Mouse (Mus musculus) gastrocnemius, adult 2 months (tissue): ENCODE measurements around the gene Ddah1. TPM values are rescaled to one million over a fixed set of nuclear protein-coding genes. Genes with fewer than 3 reads are reported as not detected.

ENCODE experiments used
- DNase-seq: peaks from one replicate; pipeline ENCODE4 v3.0.0; 2022
- H3K27ac ChIP-seq: fragments of 200-600 bp; 2 replicates; pipeline ENCODE4 v1.8.1; 2022; ENCODE audit warnings: mild to moderate bottlenecking
- H3K4me3 ChIP-seq: fragments of 200-600 bp; 2 replicates; pipeline ENCODE4 v1.8.1; 2022; ENCODE audit warnings: mild to moderate bottlenecking, moderate library complexity
- CTCF ChIP-seq: fragments of 200-600 bp; IDR thresholded peaks from 2 replicates; pipeline ENCODE4 v1.8.1; 2022; ENCODE audit warnings: antibody characterized with exemption, mild to moderate bottlenecking, moderate library complexity
- intact Hi-C: fragments of 180-260 bp; cut with DNase I; formaldehyde crosslinking; loops from one replicate; pipeline ENCODE4 v1.15.1; 2025
- total RNA-seq, 2 experiments: library from RNA; stranded (reverse); gene quantifications; 2 replicates each; pipeline ENCODE4 v1.2.3; 2021

Ddah1 gene
- total RNA-seq, 2 experiments from 2014 or later, result 2.2 to 4.4 TPM

GRCm38 (mm10) chr3:145798042-145798441, 39.6 kb downstream of the Ddah1 start:
- DNase-seq, result no peak
- TF ChIP-seq CTCF, result no peak
- H3K27ac ChIP-seq, result no peak overlapping the region
- intact Hi-C loops, result no loop called here
- H3K4me3 ChIP-seq, result no peak overlapping the region

GRCm38 (mm10) chr3:145798751-145799188, 40.3 kb downstream of the Ddah1 start:
- intact Hi-C loops, result no loop called here
- TF ChIP-seq CTCF, result no peak
- no peak for DNase-seq
- H3K4me3 ChIP-seq, result no peak overlapping the region
- no peak overlapping the region for H3K27ac ChIP-seq

GRCm38 (mm10) chr3:145799365-145799764, 40.9 kb downstream of the Ddah1 start:
- H3K4me3 ChIP-seq, result no peak overlapping the region
- TF ChIP-seq CTCF, result no peak
- H3K27ac ChIP-seq, result no peak overlapping the region
- intact Hi-C loops, result no loop called here
- DNase-seq, result no peak

DNA sequence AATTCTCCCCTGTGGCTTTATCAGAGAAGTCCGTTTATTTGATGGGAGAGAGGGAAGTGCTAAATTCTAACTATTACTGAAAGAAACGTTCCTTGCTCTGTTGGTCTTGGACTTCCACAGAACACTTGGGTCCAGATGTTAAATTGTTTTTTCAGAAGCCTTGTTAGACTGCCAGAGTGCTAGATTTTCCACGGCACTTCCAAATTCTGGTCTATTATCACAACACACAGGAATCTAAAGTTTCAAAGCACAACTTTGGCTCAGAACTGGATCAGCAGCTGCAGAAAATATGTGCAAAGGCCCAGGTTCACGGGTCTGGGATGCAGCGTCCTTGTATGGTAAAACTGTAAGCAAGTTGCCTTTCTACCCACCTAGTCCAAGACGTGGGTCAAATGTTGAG, 43.6 kb downstream of the Ddah1 start:
- intact Hi-C loops, result no loop called here
- Histone ChIP-seq H3K4me3 (no peak overlapping the region), H3K27ac (no peak overlapping the region)
- TF ChIP-seq CTCF, result no peak
- no peak for DNase-seq

DNA sequence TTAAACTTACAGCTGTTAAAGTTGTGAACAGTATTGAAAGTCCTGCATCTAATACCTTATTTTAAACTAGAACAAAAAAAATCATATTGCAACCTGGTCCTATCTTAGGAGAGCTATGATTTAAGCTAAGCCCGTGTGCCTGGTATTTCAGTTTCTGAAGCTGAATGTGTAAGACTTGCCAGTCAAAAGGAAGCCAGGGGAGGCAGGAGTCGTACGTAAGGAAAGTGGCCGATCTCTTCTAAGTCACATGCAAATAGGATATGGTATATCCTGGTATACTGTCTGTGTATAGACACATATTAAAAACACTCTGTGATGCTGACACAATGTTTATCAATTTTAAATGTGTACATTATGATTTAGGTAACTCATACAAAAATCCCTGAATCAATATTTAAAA, 47.4 kb downstream of the Ddah1 start:
- no peak overlapping the region for H3K4me3 ChIP-seq
- DNase-seq, result no peak
- intact Hi-C loops, result no loop called here
- no peak overlapping the region for H3K27ac ChIP-seq
- TF ChIP-seq CTCF, result no peak

- no peak for TF ChIP-seq CTCF
- H3K4me3 ChIP-seq, result no peak overlapping the region
- no peak overlapping the region for H3K27ac ChIP-seq
- no peak for DNase-seq
- intact Hi-C loops, result no loop called here
Observed at GRCm38 (mm10) chr3:145806502-145806901, 48.0 kb downstream of the Ddah1 start.

GRCm38 (mm10) chr3:145816807-145817206, 58.3 kb downstream of the Ddah1 start:
- no peak for TF ChIP-seq CTCF
- Histone ChIP-seq H3K27ac (no peak overlapping the region), H3K4me3 (no peak overlapping the region)
- intact Hi-C loops, result no loop called here
- DNase-seq, result no peak

DNA sequence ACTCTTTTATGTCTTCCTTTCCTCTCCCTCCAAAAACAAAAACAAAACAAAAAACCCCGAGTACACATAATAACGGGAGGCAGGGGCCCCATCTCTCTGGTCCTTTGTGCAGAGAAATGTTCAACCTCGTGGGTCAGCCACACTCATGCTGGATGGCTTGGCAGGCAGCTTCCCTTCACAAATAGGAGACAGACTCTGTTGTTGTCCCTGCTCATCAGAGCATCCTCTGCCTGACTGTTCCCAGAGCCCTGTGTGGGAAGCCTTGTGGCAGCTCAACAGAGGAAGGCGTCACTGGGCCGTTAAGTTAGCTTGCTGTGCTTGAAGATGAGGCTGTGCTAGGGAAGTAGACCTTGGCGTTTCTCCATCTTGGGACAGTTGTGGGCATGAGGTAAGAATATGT, 58.8 kb downstream of the Ddah1 start:
- intact Hi-C loops, result no loop called here

DNA sequence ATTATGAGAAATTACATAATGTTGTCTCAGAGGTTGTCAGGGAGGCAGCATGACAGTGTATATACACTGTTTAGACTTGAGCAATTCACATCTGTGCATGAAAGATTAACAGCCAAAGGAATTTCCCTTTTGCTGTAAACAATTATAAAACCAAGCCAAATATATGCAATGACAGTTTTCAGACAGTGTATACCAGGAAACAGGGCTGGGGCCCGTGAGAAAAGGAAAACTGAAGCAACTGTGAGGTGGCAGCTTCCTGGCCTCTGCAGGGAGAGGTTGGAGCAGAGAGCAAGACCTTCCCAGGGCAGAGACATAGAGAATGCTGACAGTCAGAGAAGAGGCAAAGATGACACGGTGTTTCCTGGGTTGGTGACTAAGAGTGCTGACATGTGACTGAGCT, 62.0 kb downstream of the Ddah1 start:
- no peak for TF ChIP-seq CTCF
- intact Hi-C loops, result no loop called here
- H3K27ac ChIP-seq, result no peak overlapping the region
- no peak for DNase-seq
- H3K4me3 ChIP-seq, result no peak overlapping the region

More for the DNA sequence above, 58.8 kb downstream of the Ddah1 start:
- no peak for DNase-seq
- Histone ChIP-seq H3K4me3 (no peak overlapping the region), H3K27ac (no peak overlapping the region)
- TF ChIP-seq CTCF, result no peak

- Histone ChIP-seq H3K4me3 (no peak overlapping the region), H3K27ac (no peak overlapping the region)
- TF ChIP-seq CTCF, result no peak
- DNase-seq, result no peak
- intact Hi-C loops, result no loop called here
Observed at GRCm38 (mm10) chr3:145820938-145821337, 62.5 kb downstream of the Ddah1 start.

- intact Hi-C loops, result no loop called here
- no peak overlapping the region for H3K27ac ChIP-seq
- no peak for DNase-seq
Observed at GRCm38 (mm10) chr3:145822201-145822600, 63.7 kb downstream of the Ddah1 start.

GRCm38 (mm10) chr3:145823661-145824060, 65.2 kb downstream of the Ddah1 start:
- Histone ChIP-seq H3K4me3 (no peak overlapping the region), H3K27ac (no peak overlapping the region)
- no peak for TF ChIP-seq CTCF
- intact Hi-C loops, result no loop called here
- DNase-seq, result no peak

More at GRCm38 (mm10) chr3:145822201-145822600, 63.7 kb downstream of the Ddah1 start:
- no peak overlapping the region for H3K4me3 ChIP-seq
- no peak for TF ChIP-seq CTCF

- DNase-seq, result no peak
- Histone ChIP-seq H3K4me3 (no peak overlapping the region), H3K27ac (no peak overlapping the region)
- no peak for TF ChIP-seq CTCF
- intact Hi-C loops, result no loop called here
Observed at GRCm38 (mm10) chr3:145825416-145826055, 67.1 kb downstream of the Ddah1 start.
